Mouse (Mus musculus): ENCODE results near the gene Tat.
"Not testable (repeated sequence)": the region's sequence is repeated elsewhere in the genome, so short reads cannot be mapped to it uniquely, and the experiment has no call there.

Gene Tat

DNA sequence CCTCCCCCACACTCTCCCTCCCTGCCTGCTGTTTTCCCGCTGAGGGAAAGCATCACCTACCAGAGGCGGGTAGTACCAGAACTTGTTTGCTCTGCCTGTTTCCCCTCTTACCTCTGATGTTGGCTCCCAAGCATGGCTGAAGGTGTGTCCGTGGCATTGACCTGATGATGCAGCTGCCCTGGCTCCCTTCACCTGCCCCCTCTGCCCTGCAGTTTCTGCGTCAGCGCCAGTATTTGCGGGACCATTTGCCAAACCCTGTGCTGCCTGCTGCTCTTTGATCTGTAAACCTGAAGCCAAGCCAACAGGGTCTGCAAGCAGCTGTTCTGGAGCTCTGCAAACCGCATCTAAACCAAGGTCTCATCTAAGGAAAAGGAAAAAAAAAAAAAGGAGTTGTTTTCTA, 3.9 kb upstream of the Tat start:
- no peak for DNase-seq

GRCm38 (mm10) chr8:109987776-109988175, 2.5 kb upstream of the Tat start:
- no peak for DNase-seq

DNA sequence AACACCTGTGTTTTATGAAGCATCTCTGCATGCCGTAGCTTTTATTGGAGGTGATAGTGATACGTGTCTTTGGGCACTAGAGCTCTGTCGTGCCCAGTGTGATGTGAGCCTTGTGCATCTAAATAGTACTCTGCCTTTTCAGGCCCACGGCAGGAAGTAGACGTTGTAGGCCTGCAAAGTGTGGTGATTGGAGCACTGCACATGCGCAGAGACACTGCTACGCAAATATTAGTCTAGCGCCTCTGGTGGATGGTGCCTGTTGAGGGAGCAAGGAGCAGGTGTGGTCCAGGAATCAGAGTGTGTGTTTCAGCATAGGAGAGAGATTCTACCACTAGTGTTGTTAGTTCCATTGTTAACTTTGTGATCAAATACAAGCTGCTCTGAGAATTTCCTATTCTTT, 1.1 kb upstream of the Tat start:
- no peak for DNase-seq

GRCm38 (mm10) chr8:109992166-109992565, 1.9 kb downstream of the Tat start:
- no peak for DNase-seq

- no peak for DNase-seq
Measured at GRCm38 (mm10) chr8:109992951-109993350, 2.7 kb downstream of the Tat start.

GRCm38 (mm10) chr8:109997381-109997780, 7.1 kb downstream of the Tat start:
- no peak for DNase-seq

DNA sequence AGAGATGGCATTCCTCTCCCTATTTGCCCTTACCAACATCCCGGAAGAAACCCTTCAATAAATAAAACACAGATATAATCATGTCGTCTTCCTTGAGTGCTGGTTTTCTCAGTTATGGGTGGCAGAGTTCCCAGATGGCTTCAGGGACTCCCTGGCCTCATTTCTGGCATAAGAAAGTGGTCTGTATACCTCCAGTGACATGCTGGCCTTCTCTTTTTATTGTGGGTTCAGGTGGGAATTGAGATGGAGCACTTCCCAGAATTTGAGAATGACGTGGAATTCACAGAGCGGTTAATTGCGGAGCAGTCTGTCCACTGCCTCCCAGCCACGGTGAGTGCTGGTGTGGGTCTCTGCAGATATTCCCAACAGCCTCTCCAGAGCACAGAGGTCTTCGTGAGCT, 7.8 kb downstream of the Tat start:
- DNase-seq, result no peak

GRCm38 (mm10) chr8:109999974-110000373, 9.7 kb downstream of the Tat start:
- DNase-seq, result no peak

DNA sequence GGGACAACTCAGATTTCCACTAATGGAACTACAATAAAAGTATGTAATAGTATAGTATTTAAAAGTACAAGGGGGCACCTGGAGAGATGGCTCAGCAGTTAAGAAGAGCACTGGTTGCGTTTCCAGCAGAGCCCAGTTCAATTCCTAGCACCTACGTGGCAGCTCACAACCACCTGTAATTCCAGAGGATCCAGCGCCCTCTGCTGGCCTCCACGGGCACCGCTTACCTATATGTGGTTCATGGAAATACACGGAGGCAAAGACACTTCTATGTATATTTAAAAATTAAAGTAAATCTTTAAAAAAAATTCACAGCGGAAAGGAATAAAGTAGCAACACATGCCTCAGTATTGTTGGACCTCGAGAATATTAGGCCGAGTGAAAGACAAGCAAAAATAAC, 12.7 kb downstream of the Tat start:
- DNase-seq, result no peak

- DNase-seq, result no peak
Measured at GRCm38 (mm10) chr8:110004300-110004699, 14.1 kb downstream of the Tat start.

DNA sequence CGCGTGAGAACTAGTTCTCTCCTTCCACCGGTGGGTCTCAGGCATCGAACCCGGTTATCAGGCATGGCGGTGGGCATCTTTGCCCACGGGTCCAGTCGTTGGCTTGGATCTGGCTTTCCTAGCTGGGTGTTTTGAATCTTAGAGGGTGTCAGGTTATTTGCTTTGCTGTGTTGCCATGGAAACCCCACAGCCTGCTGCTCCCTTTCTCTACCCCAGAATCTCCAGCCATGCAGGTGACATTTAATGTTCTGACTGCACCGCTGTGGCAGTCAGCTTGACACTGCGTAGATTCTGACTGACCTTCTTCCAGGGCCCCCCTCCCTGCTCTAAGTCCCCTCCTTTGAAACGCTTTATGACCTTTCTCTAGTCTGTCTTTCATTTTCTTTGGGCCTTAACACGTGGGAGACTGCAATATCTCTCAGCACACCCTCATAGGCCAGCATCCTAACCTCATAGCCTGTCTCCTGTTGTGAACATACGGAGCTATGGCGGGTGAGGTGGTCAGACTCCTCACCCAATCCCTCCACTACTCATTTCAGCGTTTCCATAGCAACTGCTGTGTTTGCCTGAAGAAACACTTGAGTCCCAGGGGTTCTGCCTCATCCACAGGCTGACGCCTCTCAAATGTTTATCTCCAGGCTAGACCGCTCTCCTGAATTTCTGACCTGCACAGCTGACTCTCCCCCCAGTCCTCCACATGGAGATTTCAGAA, 16.2 kb downstream of the Tat start:
- no peak for DNase-seq

DNA sequence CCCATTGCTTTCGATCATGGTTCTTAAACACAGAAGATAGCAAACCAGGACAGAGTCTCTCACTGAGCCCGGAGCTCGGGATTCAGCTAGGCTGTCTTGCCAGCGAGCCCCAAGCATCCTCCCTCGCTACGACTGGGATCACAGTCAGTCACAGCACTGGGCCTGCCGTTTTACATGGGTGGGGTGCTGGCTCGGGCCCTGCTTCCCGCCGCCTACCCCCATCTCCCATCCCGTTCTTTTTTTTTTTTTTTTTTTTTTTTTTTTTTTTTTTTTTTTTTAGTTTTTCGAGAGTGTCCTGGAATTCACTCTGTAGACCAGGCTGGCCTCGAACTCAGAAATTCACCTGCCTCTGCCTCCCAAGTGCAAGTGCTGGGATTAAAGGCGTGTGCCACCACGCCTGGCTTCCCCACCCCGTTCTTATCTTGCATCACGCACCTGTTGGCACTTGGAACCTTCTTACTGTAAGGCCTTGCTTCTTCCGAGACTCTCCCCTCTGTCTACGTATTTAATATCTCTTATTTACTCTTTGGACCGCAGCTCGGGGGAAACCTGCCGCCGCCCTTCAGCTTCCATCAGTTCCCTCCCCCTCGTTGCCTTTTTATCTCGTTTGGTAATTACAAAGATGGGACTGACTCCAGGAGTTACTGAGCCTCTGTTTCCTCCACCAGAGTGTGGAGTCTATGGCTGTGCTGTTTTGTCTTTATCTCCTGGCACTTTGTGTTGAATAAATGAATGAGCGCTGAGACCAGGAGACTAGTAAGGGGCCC, 18.2 kb downstream of the Tat start:
- DNase-seq, result no peak

DNA sequence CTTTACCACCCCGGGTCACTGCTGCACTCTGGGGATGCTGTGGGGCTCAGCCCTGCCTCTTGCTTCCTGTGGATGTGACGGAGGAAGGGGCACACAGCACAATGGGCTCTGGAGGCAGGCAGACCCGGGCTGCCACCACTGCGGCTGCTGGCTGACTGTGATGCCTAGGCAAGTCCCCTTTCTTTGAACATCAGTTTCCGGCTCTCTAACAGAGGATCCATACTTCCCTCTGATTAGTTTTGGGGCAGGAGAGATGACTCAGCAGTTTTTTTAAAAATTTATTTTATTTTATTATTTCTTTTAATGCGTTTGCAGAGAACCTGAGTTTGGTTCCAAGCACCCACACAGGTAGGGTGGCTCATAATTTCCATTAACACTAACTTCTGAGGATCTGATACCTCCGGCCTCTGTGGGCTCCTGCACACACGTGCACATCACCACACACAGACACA, 18.8 kb downstream of the Tat start:
- no peak for DNase-seq

- DNase-seq, result peak; percentile 53
Measured at GRCm38 (mm10) chr8:110010868-110011267, 20.6 kb downstream of the Tat start.

GRCm38 (mm10) chr8:110022081-110022480, 31.8 kb downstream of the Tat start:
- no peak for DNase-seq

GRCm38 (mm10) chr8:110022768-110023344, 32.6 kb downstream of the Tat start:
- no peak for DNase-seq

- not testable (repeated sequence) for DNase-seq
Measured at GRCm38 (mm10) chr8:110033771-110034170, 43.5 kb downstream of the Tat start.

- DNase-seq, result no peak
Measured at GRCm38 (mm10) chr8:110034331-110034730, 44.1 kb downstream of the Tat start.

- no peak for DNase-seq
Measured at GRCm38 (mm10) chr8:110036156-110036555, 45.9 kb downstream of the Tat start.

DNA sequence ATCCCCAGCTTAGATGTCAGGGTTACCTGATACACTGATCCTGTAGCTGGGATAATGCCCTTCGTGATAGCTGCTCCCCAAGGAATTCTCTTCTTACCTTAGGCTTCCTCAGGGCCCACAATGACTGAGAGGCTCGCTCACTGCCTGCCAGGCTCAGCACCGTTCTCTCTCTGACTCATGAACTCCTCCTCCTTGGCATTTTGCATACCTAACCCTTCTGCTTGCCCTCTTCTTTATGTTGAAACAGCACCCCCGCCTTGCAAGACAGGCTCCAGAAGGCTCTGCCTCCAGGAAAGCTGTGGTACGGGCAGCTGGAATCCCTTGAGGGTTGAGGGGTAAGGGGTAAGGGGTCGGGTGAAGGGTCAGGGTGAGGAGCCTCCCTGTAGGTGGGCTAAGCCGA, 49.0 kb downstream of the Tat start:
- DNase-seq, result no peak

- DNase-seq, result no peak
Measured at GRCm38 (mm10) chr8:110039659-110040058, 49.4 kb downstream of the Tat start, which contains the start of gene Chst4. TSS of gene Chst4 (minus strand) at chr8:110039740.

- DNase-seq, result no peak
Measured at GRCm38 (mm10) chr8:110040509-110040908, 50.3 kb downstream of the Tat start.
